Comparison of ENCODE assay signal across 14 mouse cellular contexts in genomic region chr5:115396654-115397053, GRCm38 (mm10). TPM values are rescaled to one million over a fixed set of nuclear protein-coding genes. Genes with fewer than 3 reads are reported as not detected.
"Had no signal": no experiment of that assay in that cellular context is flagged by ENCODE, and none has a peak within 500 bp of the region (broad histone marks: within the 10 kb centered on the region; RNA-seq: fewer than 3 reads in every experiment).

No protein-coding gene starts in this region.

- DNase-seq: kidney, adult 18-20 months; kidney, postnatal 10 days; kidney, postnatal 4 days; lung, adult 2 months; lung, postnatal 36 days; thymus, adult 18-20 months; thymus, postnatal 14 days had no signal

- H3K9ac ChIP-seq: limb, embryonic 13.5 days; liver, embryonic 15.5 days had no signal

- H3K4me2 ChIP-seq: limb, embryonic 13.5 days; liver, embryonic 11.5 days; liver, embryonic 15.5 days had no signal

- H3K4me3 ChIP-seq: layer of hippocampus, adult 2 months; limb, embryonic 13.5 days; liver, embryonic 15.5 days had no signal

- ATAC-seq: lung, postnatal 0 days had no signal

- H3K27ac ChIP-seq: layer of hippocampus, adult 2 months; limb, embryonic 13.5 days; liver, embryonic 15.5 days had no signal

- H3K36me3 ChIP-seq: limb, embryonic 13.5 days; liver, embryonic 15.5 days had no signal

- H3K9me3 ChIP-seq: limb, embryonic 13.5 days; liver, embryonic 15.5 days had no signal

RNA-seq across cellular contexts. Expression of gene Msi1, which starts 32.7 kb away (rescaled TPM):
- total RNA-seq: megakaryocyte progenitor cell, adult 5-6 weeks; monocyte, adult 5-6 weeks had no signal
